Mouse (Mus musculus) heart, adult 10 weeks (tissue): ENCODE measurements around the gene Nat8f1. TPM values are rescaled to one million over a fixed set of nuclear protein-coding genes. Genes with fewer than 3 reads are reported as not detected.

Source experiments
- polyA plus RNA-seq: library from polyadenylated mRNA; stranded (reverse); fragments of 350-450 nt; fragmentation: Illumina TruSeq; extraction: RNeasy Lipid Tissue Mini Kit (QIAGEN cat#74804); gene quantifications from one replicate; pipeline ENCODE4 v1.2.3, GENCODE M21; 2014; ENCODE audit warnings: low read depth, low replicate concordance

The Nat8f1 gene
- 5.0 TPM for polyA plus RNA-seq

DNA sequence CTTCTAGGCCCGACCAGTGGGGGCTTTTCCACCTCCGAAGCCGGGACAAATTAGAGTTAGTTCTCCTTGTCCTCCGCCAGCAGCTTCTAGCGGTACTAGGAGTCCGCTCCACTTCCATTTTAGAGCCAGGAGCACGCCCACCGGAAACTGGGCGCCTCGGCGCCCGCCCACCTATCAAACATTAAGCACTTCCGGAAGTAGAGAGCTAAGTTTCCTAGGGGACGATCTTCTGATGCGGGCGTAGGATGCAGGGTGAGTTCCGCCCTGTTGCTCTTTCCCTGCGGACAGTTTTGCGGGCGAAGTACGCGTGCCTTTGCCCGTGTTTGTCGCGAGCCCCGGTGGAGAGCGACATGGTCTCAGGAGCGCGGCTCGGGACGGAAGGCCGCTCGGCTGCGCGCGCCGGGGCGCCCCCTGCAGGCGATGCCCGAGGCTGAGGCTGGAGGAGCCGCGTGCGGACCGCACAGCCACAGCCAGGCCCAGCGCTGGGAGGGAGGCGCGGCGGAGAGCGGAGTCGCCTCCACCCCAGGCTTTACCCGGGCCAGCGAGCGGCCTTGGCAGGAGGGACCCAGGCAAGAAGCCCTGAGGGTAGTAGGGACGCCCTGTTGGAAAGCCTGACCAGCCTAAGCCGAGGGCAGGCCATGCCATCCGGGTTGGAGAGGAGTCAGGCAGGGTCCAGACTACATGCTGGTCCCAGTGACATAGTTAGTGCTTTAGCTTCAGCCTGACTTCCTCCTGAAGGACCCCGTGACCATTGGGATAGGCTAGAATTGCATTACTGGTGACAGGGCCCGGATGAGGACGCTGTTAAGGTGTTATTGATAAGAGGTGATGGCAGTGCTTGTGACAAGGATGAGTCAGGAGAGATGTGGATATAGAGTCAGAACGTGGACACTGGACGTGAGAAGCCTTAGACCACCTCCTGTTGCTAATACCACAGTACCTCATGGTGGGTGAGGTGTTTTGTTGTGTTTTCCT, at the start of gene Nat8f1:
Gene Nat8f1 (minus strand): TSS at position 149 of the 975 bp plus-strand sequence.

GRCm38 (mm10) chr6:85961101-85962091, 45.9 kb upstream of the Nat8f1 start, which contains the start of gene Dusp11:
TSS of gene Dusp11 (minus strand) at chr6:85961667.

DNA sequence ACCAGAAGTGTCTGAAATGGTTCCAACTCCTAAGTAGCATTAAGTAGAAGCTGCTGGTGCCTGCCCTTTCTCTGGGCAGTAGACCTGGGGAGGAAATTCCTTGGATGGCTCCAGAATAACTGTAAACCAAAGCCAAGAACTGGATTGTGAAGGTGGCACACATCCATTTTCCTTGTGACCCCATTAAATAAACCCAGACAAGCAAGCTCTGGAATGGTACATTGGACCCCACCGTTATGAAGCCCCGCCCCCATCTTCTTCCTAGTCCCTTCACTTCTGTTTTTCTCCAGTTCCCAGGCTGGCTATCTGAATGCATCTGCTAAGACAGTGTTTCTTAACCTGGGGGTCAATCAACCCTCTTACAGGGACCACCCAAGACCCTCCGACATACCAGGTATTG, 3.9 kb downstream of the Nat8f1 start, which contains the start of gene Tprkb:
Gene Tprkb (plus strand): TSS at position 279 of the 400 bp plus-strand sequence.

DNA sequence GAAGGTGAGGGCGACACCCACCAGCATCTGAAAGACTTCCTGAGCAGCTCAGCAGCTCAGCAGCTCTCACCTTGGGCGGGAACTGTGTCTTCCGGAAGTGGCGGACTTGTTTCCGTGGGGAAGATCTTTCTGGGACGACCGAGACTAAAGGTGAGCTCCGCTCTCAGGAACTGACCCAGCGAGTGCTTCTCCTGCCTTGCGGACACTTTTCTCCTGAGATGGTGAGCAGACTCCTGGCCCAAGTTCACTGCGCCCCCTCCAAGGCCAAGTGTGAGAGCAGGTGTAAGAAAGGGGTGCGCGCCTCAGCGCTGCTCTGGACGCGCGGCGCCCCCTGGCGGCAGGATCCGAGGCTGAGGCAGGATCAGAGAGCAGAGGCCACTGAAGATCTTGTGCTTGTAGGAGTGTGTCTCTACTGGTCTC, 10.8 kb downstream of the Nat8f1 start, which contains the start of gene Nat8f4:
Gene Nat8f4 (minus strand): TSS at position 243 of the 420 bp plus-strand sequence.

DNA sequence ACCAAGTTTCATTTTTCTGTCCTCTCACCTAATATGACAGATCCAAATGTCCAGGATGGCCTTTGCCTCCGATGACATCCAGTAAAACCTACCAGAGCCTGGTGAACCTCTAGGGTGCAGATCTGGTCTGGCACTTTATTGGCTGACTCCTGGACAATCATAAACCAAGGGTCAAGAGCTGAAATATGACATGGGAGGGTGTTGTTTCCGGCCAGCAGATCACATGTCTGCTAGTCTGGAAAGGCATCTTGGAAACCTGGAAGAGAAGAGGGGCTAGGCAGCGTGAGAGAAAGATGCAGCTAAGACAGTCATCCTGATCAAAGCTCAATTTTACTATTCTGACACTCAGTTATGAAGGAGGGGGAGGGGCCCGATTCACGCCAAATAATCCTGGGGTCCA, 46.5 kb downstream of the Nat8f1 start, which contains the start of gene Nat8f2:
Gene Nat8f2 (minus strand): TSS at position 153 of the 400 bp plus-strand sequence.

Other genes starting within 250 kb of the Nat8f1 start
- gene Nat8f7, start 202.5 kb downstream of the Nat8f1 start, polyA plus RNA-seq: not detected
- gene Nat8f3, start 149.9 kb downstream of the Nat8f1 start, polyA plus RNA-seq: 3.0 TPM
- 0.42 TPM for gene Nat8f6, start 94.7 kb downstream of the Nat8f1 start, polyA plus RNA-seq
- gene Nat8f5, start 94.7 kb downstream of the Nat8f1 start, polyA plus RNA-seq: not detected
- not detected for gene Nat8, start 83.6 kb downstream of the Nat8f1 start, polyA plus RNA-seq
- gene Nat8f2, start 46.5 kb downstream of the Nat8f1 start, polyA plus RNA-seq: 0.34 TPM
- 1.6 TPM for gene Nat8f4, start 10.8 kb downstream of the Nat8f1 start, polyA plus RNA-seq
- 17.2 TPM for gene Tprkb, start 3.8 kb downstream of the Nat8f1 start, polyA plus RNA-seq
- gene Dusp11, start 46.0 kb upstream of the Nat8f1 start, polyA plus RNA-seq: 73.6 TPM
- gene Figla, start 100.5 kb upstream of the Nat8f1 start, polyA plus RNA-seq: not detected
- 0.10 TPM for gene Add2, start 113.0 kb upstream of the Nat8f1 start, polyA plus RNA-seq